Mouse (Mus musculus): ENCODE data around the gene Hells. TPM values are rescaled to one million over a fixed set of nuclear protein-coding genes. Genes with fewer than 3 reads are reported as not detected.

Gene Hells
- total RNA-seq, 4 experiments from 2014 or later: 1.6 to 6.0 (median 3.6) TPM

Small RNA genes within 50 kb of the gene (microRNA-seq; reads per million reads assigned to microRNA genes)
- 0 reads per million in 2 experiments for gene Gm23800

Other genes with a start within 250 kb of the Hells start
- 10 to 100 TPM; 12.7 to 16.1 (median 14.5) TPM for gene Noc3l, start 111.7 kb upstream of the Hells start, total RNA-seq (2022)
- gene Tbc1d12, start 94.3 kb upstream of the Hells start, total RNA-seq (2022): 10 to 100 TPM; 11.7 to 12.5 (median 12.2) TPM
- gene Cyp2c55, start 76.1 kb downstream of the Hells start, total RNA-seq (2022): under 1 TPM in 3 of 4 experiments, not detected in 1; 0.16 to 0.53 (median 0.47) TPM
- under 1 TPM in 3 of 4 experiments, not detected in 1; 0.18 to 0.47 (median 0.34) TPM for gene Cyp2c65, start 130.1 kb downstream of the Hells start, total RNA-seq (2022)
- gene Cyp2c66, start 183.0 kb downstream of the Hells start, total RNA-seq (2022): not detected

Measured in layer of hippocampus, adult 8-10 months (tissue).